Mouse (Mus musculus): Measurements from ENCODE around the gene Brdt. TPM values are rescaled to one million over a fixed set of nuclear protein-coding genes. Genes with fewer than 3 reads are reported as not detected.

Brdt gene
- polyA plus RNA-seq, 1 experiment from 2014 or later, result 4.9 TPM

DNA sequence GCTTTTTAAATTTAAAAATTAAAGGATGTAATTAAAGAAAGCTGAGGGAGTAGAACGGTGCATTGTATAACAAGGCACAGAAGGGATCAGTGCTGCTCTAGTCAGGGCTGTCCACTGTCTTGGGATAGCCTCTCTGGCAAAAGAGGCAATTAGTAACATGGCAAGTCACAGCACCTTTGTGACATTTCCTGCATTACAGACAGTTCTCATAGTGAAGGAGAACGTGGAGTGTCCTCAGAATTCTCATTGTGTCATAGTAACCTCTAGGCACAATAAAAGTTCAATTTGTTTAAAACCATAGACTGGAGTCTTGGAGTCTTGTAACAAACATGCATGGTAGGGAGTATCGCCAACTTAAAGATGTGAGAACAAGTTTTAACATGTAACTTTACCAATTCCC is 100.3 kb downstream of the Brdt start, which contains the start of gene Lpcat2b:
TSS of gene Lpcat2b (plus strand) at position 301 of the 400 bp plus-strand sequence.
- ATAC-seq (ENCODE audit: low read depth), result no peak
- no peaks in the 10 kb centered on the region for H3K9me3 ChIP-seq (ENCODE audit: control insufficient read depth, low read length)
- H3K36me3 ChIP-seq (ENCODE audit: control insufficient read depth, insufficient read depth, low read length), result no peaks in the 10 kb centered on the region
- no peak within 1 kb of the TSS for H3K4me2 ChIP-seq (ENCODE audit: low read depth, low read length)
- H3K4me1 ChIP-seq (ENCODE audit: control insufficient read depth, insufficient read depth, low read length), result no peaks in the 10 kb centered on the region
- no peak within 1 kb of the TSS for H3K27ac ChIP-seq (ENCODE audit: low read depth, low read length)
- WGBS, result 86% methylated on average over 3 of the region's 3 CpGs
- H3K9ac ChIP-seq (replicated peaks; ENCODE audit: low read depth, low read length), result no peak within 1 kb of the TSS
- H3K4me3 ChIP-seq (ENCODE audit: low read depth, low read length), result no peak within 1 kb of the TSS
- no peaks in the 10 kb centered on the region for H3K27me3 ChIP-seq (ENCODE audit: control insufficient read depth, insufficient read depth, low read length)

DNA sequence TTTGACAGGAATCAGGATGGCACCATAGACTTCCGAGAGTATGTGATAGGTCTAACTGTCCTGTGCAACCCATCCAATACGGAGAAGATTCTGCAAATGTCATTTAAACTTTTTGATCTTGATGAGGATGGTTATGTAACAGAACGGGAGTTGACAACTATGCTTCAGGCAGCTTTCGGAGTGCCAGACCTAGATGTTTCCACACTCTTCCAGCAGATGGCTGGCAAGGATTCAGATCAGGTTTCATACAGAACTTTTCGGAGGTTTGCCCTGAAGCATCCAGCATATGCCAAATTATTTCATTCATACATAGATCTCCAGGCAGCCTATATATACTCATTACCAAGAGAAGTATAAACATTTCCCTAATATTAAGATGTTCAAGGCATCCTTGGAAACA is 103.0 kb downstream of the Brdt start:
- Histone ChIP-seq H3K36me3 (ENCODE audit: control insufficient read depth, insufficient read depth, low read length) (no peaks in the 10 kb centered on the region), H3K27me3 (ENCODE audit: control insufficient read depth, insufficient read depth, low read length) (no peaks in the 10 kb centered on the region), H3K9ac (replicated peaks; ENCODE audit: low read depth, low read length) (no peak overlapping the region), H3K27ac (ENCODE audit: low read depth, low read length) (no peak overlapping the region), H3K4me1 (ENCODE audit: control insufficient read depth, insufficient read depth, low read length) (peaks cover 4% of the 10 kb centered on the region; the same call in 1 of the 2 replicates), H3K9me3 (ENCODE audit: control insufficient read depth, low read length) (no peaks in the 10 kb centered on the region), H3K4me3 (ENCODE audit: low read depth, low read length) (no peak overlapping the region), H3K4me2 (ENCODE audit: low read depth, low read length) (no peak overlapping the region)
- no peak for ATAC-seq (ENCODE audit: low read depth)
- 86% methylated on average over 5 of the region's 5 CpGs for whole genome bisulfite sequencing

DNA sequence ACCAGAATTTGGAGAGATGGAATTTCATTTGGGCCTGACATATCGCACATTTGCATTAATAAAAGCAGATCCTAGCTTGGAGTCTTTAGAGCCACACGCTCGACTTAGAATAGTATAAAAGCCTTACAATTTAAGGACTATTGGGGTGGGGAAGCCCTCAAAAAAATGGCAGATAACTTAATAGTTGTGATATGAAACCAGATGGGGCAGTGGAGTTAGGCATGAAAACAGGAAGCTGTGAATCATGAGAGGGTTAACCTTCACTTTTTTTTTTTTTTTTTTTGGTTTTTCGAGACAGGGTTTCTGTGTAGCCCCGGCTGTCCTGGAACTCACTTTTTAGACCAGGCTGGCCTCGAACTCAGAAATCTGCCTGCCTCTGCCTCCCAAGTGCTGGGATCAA is 105.2 kb downstream of the Brdt start:
- Histone ChIP-seq H3K36me3 (ENCODE audit: control insufficient read depth, insufficient read depth, low read length) (no peaks in the 10 kb centered on the region), H3K9ac (replicated peaks; ENCODE audit: low read depth, low read length) (no peak overlapping the region), H3K9me3 (ENCODE audit: control insufficient read depth, low read length) (no peaks in the 10 kb centered on the region), H3K4me2 (ENCODE audit: low read depth, low read length) (no peak overlapping the region), H3K27me3 (ENCODE audit: control insufficient read depth, insufficient read depth, low read length) (no peaks in the 10 kb centered on the region), H3K27ac (ENCODE audit: low read depth, low read length) (no peak overlapping the region), H3K4me1 (ENCODE audit: control insufficient read depth, insufficient read depth, low read length) (peaks cover 4% of the 10 kb centered on the region; the same call in 1 of the 2 replicates), H3K4me3 (ENCODE audit: low read depth, low read length) (no peak overlapping the region)
- 90% methylated on average over 6 of the region's 6 CpGs for WGBS
- ATAC-seq (ENCODE audit: low read depth), result no peak

Other genes starting within 250 kb of the Brdt start
- gene Tgfbr3, start 41.5 kb upstream of the Brdt start, polyA plus RNA-seq (2014; fragmentation: Nextera tagmentation; extraction: Ambion mirVana), result 2.6 and 8.8 TPM in 2 replicates
- gene Ephx4, start 71.6 kb downstream of the Brdt start, polyA plus RNA-seq (2014; fragmentation: Nextera tagmentation; extraction: Ambion mirVana), result 3.5 and 3.9 TPM in 2 replicates
- 0.07 TPM in 1 of 2 replicates, not detected in the other for gene Lpcat2b, start 100.4 kb downstream of the Brdt start, polyA plus RNA-seq (2014; fragmentation: Nextera tagmentation; extraction: Ambion mirVana)
- 19.0 and 21.2 TPM in 2 replicates for gene Btbd8, start 106.8 kb downstream of the Brdt start, polyA plus RNA-seq (2014; fragmentation: Nextera tagmentation; extraction: Ambion mirVana)
- 1.1 and 1.2 TPM in 2 replicates for gene Gm42669, start 176.5 kb downstream of the Brdt start, polyA plus RNA-seq (2014; fragmentation: Nextera tagmentation; extraction: Ambion mirVana)
- gene 1700028K03Rik, start 203.6 kb downstream of the Brdt start, polyA plus RNA-seq (2014; fragmentation: Nextera tagmentation; extraction: Ambion mirVana), result 0.35 and 0.58 TPM in 2 replicates

All from neural tube, embryonic 14.5 days (tissue).